Mouse (Mus musculus): Measurements from ENCODE around the gene Slco2a1.

Slco2a1 gene

DNA sequence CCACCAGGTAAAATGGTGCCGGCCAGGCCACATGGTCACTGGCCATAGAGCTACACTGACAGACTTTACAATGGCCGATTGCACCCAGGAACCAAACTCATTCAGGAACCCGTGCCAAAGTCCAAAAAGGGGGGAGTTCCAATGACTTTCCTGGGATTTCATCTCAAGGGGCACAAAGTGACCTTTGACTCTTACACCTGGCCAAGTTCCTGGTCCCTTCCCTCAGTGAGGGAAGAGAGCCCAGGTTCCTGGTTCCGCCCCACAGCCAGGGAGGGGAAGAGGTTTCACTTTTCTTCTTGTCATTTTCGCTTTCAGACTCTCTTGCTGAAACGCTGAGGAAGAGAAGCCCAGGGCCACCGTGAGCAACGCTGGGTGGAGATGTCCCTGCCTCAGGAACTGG, at the start of gene Slco2a1:
Gene Slco2a1 (plus strand): TSS at position 251 of the 400 bp plus-strand sequence.
- peak; percentile 87 to 89 for DNase-seq

DNA sequence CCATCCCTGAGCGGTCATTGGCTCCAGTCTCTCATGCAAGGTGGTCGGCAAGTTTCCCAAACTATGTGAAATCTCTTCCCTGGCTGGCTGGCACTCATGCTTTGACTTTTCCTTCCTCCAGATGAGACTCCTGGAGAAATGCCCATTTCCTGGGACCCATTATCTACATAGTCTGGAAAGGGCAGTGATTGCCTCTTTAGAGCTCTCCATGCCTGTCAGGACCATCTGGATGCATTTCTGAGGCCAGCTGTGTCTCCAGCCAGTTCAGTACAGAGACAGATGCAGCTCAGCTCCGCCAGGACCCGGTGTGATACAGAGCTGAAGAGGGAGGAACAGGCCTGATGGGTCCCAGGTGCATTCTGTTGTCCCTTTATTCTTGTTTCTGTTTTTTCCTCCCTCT, 46.3 kb upstream of the Slco2a1 start:
- no peak for DNase-seq

DNA sequence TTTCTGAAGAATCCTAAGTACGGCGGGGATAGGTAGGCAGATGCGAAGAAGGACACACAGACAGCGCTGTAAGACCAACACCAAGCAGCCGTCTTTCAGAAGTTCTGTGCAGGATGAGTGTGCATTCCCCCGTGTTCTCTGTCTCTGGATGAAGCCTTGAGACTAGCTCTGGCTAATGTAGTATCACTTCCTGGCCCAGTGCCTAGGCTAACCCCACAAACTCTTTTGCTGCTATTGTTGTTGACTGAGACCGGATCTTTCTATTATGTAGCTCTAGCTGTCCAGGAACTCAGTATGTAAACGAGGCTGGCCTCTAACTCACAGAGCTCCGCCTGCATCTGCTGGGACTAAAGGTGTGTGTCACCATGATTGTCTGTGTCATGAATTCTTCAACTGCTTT, 43.6 kb upstream of the Slco2a1 start:
- no peak for DNase-seq

DNA sequence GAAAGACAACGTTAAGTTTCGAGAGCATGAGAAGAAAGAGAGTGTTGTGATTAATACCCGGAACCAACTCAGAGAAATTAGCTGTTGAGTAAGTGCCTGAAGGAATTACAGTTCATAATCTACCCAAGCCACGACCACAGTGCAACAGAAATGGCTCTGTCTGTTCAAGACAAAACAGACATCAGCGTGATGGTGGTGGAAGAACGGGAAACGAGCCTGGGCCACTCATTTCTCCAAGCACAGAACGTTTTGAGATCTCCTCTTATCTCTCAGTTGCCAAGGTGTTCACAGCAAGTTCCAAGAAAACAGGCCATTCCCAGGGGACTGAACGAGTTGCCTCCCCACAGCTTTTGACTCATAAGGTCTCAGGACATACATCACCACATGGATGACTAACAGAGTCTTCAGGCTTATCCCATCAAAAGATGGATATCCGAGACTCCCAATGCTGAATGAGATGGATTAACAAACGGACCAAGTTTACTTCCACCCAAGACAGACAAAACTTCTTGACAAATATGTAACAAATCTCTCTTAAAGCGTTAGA, 42.0 kb upstream of the Slco2a1 start:
- no peak for DNase-seq

DNA sequence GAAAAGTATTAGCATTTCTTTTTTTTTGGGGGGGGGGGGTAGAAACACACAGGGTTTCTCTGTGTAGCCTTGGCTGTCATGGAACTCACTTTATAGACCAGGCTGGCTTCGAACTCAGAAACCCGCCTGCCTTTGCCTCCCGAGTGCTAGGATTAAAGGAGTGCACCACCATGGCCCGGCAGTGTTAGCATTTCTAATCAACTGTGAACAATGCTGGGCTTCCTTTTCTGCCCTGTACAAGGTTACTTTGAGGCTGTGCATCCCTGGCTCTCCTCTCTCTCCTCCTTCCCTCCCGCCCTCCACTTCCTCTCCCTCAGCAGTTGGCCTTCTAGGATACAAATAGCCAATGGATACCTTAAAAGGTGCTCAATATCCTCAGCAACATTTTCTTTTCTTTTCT, 39.8 kb upstream of the Slco2a1 start:
- no peak for DNase-seq

DNA sequence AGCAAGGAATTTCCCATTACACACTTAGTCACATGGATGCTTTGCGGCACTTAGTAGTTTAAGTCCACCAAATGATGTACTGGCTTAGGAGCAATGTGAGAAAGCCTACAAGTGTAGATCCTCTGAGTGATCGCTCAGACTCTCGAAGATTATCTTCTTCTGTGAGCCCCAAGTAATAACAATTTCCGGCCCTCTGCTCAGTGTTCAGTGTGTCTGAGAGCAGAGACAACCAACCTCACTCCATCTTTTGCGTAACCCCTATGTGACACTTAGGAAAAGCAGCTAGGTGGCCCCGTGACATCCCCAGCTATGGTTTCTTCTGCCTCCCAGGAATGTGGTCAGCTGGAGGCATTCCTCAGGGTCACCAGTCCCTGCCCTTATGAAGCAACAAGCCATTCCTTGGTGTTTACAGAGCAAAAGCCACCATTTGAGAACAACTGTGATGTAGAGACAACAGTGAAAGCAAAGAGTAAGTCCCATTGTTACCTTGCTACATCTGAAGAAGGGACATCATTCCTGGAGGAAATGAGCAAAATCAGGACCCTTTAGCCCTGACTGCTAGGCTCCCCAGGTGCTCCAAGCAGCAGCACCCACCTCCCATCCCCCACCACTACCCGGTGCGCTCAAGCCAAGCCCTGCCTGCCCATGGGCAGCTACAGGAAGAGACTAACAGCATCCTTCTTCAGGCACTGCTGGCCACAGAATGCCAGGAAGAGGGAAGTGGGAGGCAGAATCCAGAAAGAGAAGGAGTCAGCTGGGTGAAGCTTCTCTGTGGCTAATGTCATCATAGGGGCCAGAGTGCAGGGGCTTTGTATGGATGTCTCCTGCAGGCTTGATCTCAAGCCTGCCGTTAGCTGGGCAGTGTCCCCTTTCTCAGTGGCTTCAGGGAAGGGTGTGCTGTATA, 37.2 kb upstream of the Slco2a1 start:
- no peak for DNase-seq

DNA sequence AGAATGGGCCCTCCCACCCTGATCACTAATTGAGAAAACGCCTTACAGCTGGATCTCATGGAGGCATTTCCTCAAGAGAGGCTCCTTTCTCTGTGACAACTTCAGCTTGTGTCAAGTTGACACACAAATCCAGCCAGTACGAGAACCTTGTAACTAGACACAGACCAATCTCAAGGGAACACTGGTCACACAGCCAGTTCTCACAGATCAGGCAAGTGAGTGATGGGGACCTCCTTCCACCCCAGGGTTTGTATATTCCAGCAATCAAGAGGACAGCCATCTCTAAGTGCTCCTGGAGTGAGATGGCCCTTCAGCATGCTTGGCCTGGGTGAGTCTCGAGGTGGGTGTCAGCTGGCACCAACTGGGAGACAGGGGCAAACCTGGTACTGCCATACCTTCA, 32.6 kb upstream of the Slco2a1 start:
- no peak for DNase-seq

DNA sequence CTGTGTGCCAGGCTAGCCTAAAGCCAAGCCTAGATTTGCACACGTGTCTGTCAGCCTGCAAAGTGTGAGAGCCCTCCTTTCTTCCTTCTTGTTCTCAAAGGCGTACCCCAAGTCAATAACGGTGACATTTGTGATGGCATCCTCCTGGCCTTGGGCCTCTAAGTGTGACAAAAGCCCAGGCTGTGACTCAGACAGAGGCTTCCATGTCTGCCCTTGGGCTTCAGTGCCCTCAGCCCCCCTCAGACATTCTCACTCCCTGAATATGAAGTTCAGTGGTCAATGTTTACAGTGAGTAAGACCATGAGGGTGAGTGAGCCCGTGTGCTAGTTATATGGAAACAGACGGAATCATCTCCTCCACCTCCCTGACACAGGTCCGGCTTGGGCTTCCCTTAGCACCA, 29.8 kb upstream of the Slco2a1 start:
- DNase-seq = no peak

DNA sequence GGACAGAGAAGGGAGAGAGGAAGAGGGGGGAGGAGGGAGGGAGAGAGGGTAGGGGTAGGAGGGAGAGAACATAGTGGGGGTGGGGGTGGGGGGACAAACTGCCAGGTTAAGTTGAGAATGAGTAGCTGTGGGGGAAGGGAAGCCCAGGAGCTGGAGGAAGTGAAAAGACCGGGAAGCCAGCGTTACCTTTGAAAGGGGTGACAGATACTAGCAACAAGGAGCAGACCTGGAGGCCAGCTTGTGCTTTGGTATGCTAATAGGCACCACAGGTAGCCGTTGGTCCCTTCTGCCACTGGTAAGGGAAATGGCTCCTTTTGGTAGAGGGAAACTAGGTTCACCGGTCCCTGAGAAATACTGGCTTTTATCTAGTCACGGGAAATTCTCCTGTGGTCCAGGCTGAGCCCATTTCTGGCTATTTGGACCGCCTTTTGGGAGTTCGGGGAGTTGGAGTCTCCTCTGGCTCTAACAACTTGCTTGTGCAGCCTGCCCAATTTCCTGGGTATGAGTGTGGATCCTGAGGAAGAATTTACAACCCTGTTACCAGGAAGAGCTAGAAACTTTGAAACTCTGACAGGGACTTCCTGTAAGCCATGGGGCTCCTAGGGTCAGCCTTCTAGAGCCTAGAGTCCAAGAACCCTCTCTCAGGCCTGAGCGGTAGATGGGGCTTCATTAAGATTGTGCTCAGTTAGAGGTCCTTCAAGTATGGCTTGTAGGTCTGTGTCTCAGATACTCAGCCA, 27.0 kb upstream of the Slco2a1 start:
- DNase-seq = no peak

DNA sequence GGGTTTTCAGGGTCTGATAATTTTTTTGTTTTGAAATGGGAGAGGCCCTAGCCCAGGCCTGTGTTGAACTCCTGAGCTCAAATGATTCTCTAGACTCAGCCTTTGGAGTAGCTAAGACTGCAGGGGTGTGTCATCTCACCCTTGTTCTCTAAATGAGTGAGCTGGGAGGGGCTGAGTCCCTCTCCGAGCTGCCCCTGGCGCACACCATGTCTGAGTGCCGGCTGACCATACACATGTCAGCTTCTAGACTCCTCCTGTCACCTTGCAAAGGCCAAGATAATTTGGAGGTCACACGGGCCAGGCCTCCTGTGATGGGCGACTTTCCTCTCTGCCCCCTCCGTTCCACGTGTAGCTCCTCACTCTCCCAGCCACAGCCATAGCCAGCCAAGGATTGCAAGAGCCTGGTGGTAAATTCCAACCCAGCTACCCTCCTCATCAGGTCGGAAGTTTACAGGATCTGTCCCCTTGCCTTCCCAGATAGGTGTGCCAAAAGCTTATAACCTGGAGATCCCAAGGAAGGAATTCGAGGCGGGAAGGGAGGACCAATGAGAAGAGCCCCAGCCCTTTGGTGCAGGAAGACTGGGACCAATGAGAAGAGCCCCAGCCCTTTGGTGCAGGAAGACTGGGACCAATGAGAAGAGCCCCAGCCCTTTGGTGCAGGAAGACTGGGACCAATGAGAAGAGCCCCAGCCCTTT, 26.3 kb upstream of the Slco2a1 start:
- DNase-seq = no peak

DNA sequence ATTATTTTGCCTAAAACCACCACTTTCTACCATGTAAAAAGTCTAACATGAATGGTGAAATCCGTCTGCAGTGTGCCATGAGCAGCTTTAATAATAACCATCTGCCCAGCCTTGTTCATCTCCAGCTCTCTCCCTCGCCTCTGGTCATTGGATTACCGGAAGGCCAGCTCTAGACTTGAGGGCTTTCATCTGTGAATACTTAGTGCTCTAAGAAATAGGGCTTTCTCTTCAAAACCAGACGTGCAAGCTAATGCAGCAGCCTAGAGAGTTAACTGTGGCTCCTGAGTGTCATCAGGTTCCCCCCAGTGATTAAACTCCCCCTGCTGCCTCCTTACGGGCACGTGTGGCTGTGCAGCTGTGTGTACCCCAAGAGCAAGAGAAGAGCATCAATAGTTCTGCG, 25.2 kb upstream of the Slco2a1 start:
- no peak for DNase-seq

DNA sequence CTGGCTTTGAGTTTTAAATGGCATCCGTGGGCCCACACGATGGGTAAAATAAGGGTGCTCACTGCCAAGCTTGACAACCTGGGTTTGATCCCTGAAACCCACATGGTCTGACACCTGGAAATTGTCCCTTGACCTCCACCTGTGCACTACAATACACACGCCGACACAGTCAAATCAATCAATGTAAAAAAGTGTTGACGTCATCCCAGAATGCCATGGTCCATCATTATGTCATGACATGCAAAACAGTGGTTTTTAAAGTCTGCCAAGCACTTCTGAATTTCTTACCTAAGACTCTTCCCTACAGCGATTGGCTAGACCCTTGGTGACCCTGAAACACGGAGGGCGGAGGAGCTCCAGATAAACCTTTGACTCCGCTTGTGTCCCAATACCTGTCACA, 23.9 kb upstream of the Slco2a1 start:
- no peak for DNase-seq

DNA sequence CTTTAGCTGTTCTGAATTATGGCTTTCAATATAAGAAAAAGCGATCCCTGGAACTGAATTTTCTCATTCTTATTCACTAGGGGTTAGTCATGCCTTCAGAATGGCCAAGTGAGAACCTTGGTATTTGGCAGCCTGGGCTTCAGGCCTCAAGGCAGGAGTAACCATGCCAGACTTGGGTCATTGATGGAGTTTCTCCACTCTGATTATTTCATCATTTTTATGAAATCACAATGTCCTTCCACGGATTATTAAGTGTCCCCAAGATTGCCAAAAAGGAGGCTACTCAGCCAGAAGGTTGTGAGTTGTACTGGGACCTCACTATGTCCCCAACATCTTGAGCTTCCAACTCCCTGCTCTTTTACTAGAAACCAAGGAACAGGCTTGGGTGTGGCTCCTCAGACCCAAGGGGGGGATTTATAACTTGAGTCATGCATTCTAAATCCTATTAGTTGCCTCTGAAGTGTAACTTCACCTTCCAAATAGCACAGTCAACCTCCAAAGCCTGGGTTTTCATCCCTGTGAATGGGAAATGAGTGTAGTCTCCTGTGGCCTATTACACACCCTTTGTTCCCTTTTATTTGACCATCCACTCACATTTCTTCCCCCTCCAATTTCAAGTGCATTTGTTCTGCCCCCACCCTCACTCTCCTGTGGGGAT, 16.0 kb upstream of the Slco2a1 start:
- DNase-seq = no peak

DNA sequence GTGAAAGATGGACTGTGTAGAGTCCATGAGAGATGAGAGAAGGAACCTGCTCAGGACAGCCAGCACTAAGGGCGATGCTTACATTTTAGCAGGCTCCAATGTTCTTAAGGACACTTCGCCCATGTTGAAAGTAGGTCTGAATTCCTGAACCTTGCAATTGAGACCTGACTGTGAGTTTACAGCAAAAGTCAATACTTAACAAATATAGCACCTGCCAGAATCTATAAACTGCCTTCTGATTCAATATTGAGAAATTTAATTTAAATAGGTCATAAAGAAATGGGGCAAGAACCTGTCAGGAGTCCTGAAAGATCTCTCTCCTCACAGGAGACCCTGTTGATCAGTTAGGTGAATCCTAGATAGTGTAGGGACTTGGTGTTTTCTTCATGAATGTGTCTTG, 12.6 kb upstream of the Slco2a1 start:
- no peak for DNase-seq

DNA sequence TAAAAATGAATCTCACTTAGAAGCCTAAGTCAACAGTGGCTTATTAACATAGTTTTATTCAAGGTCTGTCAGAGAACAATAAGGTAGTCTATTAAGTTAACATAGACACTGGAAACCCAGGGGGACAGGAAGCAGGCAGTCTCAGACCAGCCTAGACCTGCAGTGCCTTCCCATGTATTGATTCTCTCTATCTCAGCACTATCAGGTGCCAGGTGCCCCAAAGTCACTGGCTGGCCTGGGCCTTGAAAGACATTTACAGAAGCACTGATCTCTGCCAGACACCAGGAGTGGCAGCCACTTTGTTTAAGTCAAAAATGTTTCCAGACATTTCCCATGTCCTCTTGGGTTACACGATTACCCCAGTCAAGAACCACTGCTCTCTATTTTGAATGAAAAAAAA, 11.4 kb upstream of the Slco2a1 start:
- DNase-seq = no peak

DNA sequence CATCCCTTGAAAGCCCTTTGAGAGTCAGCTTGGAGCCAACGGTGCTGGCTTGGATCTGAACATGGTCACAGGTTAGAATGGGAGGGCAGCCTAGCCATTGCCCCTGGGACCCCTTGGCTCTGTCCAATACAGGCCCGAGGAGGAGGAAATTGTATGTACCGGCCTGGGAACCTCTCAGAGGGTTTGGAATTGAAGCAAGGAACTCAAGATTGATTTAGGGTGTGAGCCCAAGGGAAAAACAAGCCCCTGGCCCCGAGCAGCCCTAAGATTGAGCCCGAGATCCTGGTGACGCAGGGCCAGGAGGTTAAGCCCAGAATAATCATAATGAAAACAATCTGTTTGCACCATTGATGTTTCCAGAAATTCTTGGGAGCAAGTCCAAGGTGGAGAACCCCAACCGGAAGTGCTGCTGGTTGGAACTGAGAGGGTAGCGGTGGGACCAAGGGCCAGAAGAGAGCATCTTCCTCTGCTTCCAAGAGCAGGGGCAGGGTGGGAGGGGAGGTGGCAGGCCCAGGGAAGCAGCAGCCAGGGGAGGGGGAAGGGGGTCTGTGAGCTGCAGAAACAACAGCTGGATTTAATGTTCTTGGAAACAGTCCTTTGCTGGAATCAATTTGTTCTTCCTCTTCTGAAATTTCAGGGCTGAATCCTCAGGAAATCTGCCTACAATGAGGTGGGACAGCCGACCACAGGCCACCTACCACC, 10.6 kb upstream of the Slco2a1 start:
- peak; percentile 40 to 47 for DNase-seq

DNA sequence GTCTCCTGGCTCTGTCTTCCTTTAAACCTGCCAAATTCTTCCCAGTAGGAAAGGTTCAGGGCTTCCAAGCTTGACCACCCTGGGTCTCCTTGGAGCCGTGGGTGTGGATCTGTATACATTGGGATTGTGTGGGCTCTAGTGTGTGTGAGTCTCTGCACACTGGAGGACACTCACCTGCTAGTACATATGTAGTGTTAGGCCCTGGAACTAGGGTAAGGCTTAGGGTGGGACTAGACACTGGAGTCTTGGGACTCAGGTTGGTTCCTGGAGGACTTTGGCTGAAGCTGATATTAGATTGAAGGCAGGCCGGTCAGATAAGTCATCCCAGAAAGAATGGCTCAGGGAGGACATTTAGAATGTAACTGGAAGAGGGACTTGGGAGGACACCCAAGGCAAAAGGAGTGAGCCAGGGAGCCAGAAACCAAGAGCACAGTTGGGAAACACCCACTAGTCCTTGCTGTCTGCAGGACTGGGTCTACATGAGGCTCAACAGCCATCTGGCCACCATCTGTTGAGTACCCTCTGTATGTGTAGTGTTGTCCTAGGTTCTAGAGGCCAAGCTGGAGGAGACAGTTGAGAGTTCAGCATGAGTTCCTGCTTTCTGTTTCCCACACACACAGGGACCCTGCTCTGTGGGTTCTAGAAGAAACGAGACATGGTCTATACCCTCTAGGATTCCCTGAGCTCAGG, 9.4 kb upstream of the Slco2a1 start:
- no peak for DNase-seq

DNA sequence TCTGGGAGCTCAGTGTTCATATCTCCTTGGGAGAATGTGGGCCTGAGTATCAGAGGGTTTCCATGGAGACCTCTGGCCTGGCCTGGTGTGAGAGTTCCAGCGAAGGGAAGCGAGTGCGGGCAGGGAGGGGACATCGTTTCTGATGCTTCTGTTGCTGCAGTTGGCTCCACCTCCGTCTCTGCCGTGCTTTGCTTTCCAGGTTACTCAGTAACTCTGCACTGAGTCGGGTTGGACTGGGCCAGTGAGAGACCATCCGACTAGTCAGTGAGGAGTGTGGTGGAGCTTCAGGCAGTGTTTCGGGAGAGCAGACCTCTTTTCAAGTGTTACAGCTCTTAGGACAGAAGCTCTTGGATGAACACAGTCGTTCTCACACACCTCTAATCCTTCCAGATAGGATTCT, 8.6 kb upstream of the Slco2a1 start:
- peak in 1 of 2 experiments; percentile 54 for DNase-seq

DNA sequence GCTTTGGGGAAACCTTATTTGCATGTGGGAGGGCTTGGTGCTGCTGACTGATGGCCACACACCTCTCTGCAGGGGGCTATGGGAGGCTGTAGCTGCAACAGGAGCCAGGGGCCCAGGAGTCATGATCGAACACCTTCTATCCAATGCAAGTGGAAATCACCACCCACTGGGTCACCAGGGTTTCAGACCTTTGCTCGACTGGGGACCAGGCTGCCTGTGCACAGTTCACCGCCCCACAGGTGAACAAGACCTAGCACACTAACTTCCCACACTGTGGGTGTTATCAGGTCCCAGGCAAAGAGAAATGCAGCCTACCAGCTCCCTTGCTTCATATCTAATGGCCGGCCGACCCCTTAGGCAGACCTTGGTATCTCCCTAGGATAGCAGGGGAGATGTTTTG, 8.1 kb upstream of the Slco2a1 start:
- DNase-seq = no peak

DNA sequence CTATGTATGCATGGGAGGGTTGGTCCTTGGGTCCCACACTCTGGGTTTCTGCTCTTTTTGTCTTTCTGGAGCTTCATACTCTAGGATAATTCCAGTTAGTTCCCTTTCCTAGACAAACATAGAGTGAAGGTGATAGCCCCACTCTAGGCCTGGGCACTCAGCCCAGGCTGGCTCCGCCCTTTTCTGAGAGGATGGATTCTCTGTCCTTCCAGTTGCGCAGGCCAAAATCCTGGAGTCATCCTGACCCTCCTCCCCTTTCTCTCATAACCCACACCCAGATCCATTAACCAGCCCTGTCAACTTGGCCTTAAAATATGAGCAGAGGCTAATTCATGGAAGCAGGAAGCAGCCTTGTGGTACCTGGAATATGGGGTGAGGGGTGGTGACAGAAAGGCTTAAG, 6.7 kb upstream of the Slco2a1 start:
- DNase-seq = peak in 1 of 2 experiments; percentile 24

DNA sequence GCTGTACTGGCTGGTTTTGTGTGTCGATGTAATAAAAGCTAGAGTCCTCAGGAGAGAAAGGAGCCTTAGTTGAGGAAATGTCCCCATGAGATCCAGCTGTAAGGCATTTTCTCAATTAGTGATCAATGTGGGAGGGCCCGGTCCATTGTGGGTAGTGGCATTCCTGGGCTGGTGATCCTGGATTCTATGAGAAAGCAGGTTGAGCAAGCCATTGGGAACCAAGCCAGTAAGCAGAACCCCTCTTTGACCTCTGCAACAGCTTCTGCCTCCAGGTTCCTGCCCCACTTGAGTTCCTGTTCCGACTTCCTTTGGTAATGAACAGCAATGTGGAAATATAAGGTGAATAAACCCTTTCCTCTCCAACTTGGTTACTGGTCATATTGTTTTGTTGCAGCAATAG, 6.1 kb upstream of the Slco2a1 start:
- no peak for DNase-seq

DNA sequence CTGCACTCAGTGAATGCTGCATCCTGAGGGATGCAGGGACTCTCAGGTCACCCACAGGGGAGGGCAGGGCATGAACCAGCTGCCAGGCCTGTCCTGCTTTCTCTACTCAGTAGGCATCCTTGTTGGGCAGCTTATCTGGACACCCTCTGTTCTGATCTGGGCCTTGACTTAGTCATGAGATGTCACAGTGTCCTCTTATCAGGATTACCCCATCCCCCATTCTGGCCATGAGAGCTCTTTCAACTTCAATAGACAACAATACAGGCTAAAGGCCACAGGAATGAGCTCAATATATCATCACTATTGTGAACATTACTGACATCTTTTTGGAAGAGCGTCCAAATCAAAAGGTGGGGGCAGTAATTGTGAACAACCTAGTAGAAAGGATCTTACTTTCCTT, 3.4 kb upstream of the Slco2a1 start:
- peak; percentile 19 to 52 for DNase-seq
